Mouse (Mus musculus) frontal cortex, adult 2 months (tissue): ENCODE measurements around the gene A730071L15Rik. TPM values are rescaled to one million over a fixed set of nuclear protein-coding genes. Genes with fewer than 3 reads are reported as not detected.

ENCODE experiments used
- DNase-seq, 2 experiments: peaks; one replicate each; pipeline ENCODE4 v3.0.0; 2022; ENCODE audit warnings: low spot score in 1 of 2; ENCODE audit errors: extremely low spot score in 1 of 2
- polyA plus RNA-seq: library from polyadenylated mRNA; depleted of rRNA; stranded (reverse); fragments of >200 nt; gene quantifications from 2 replicates; pipeline ENCODE4 v1.2.3, GENCODE M21; 2012

A730071L15Rik gene
- polyA plus RNA-seq, 1 experiment: not detected

DNA sequence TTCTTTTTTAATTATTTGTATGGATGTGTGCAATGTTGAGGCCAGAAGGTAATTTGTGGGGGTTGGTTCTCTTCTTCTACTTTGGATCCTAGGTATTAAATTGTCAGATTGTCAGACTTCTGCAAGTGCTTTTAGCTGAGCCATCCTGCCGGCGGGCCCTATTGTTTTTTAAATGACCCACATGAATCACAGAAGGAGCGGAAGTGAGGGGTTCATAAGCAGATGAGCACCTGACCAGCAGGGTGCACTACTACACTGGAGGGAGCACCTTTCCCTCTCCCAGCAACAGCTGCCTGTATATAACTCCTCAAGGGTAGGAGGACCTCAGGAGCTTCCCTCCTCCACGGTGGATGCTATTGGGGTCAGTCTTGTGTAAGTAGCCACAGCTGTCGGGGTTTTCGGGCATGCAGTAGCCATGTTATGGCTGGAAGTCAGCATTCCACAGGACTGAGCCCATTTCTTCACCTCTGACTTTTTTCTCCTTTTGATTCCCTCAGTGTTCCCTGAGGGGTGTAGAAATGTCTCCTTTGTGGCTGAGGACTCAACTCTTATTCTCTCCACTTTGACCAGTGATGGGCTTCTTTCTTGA lies 18.9 kb upstream of the A730071L15Rik start:
- no peak for DNase-seq

DNA sequence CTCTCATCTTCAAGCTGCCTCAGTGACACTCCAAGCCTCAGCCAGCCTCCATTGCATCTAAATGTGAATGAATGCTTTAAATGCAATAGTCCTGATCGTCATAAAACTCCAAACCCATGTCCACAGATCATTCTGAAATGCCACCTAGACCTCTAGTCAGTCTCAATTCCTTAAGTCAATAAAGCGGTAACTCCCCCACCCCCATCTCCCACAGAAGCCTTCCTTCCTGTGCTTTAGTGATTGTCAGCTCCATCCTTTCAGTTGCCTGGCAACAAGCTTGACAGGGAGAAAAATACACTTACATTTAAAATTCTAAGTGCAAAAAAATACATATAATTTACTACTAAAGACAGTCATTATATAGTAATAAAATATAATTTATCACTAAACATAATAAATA lies 16.6 kb upstream of the A730071L15Rik start:
- no peak for DNase-seq

DNA sequence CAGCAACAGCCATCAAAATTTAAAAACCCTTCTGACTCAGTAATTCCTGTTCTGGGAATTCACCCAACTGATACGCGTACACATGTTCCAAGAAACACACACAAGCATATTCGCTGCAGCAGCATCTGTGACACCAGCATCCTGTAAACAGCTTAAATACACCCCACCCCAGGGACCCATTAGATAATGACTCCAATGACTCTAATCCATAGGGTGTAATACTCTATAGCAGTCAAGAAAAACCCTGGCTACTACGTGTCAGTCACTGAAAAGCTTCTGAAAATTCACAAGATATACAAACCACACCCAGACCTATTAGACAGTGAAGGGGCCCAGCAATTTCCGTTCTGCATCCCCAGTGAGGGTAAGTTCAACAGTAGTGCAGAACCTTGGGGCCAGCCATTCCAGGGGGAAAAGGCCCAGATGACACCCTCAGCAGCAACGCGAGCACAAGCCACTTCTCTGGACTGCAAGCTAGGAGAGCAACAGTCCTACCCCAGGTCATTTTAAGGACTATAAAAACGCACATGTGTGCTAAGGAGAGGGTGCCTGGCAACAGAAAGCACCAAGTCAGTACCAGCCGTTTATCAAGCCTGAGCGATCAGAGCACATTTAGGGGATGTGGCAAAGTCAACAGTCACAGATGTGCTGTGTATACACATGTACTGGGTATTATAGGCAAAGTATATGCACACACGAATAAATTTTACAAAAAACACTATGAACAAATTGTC lies 15.5 kb upstream of the A730071L15Rik start:
- no peak for DNase-seq

DNA sequence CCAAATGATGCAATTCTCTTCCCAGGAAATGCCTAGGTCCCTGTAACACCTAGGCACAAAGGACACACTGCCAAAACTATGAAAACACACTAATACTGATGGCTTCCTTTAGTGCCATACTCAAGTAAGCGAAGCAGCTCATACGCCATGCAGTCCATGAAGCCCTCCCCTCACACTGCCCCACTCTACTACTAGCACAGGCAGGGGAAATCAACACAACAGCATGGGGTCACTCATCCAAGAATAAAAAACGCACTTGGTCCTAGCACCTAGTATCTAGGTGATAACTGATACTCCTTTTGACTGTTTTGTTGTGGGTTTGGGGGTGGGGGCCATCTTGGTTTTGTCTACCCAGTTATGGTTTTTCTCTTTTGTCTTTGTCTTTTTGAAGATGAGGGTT lies 12.4 kb upstream of the A730071L15Rik start:
- no peak for DNase-seq

DNA sequence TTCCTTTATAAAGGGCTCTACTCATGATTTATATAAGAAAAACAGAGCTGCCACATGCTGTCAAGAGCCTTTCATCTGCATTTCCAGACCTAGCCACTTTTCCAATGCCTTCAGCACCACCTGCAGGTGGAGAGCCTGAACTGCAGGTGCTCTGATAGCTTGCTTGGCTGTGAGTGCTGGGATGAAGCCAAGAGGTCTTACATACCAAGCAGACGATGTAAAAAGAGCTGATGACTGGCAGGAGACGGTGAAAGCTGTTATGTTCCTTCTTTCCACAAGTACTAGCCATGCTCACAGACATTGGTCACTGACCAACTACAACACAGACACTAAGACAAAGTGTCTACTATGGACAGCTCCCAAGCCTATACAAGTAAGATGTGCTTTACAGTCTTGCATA lies 12.0 kb upstream of the A730071L15Rik start:
- DNase-seq: peak; percentile 92 to 99

DNA sequence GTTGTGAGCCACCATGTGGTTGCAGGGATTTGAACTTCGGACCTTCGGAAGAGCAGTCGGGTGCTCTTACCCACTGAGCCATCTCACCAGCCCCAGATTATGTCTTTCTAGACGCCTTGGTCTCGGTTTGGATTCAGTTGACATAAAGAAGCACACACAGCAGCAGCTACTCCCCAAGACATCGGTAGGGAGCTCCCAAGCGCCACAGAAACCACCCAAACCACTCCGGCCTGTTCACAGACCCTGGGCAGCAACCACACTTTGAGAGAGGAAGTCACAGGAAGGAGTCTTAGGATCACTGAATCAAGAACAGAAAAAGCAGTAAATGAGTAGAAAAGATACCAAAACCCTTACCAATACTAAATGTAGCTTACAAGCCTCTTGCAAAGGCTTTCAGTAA lies 3.0 kb upstream of the A730071L15Rik start:
- DNase-seq: no peak

DNA sequence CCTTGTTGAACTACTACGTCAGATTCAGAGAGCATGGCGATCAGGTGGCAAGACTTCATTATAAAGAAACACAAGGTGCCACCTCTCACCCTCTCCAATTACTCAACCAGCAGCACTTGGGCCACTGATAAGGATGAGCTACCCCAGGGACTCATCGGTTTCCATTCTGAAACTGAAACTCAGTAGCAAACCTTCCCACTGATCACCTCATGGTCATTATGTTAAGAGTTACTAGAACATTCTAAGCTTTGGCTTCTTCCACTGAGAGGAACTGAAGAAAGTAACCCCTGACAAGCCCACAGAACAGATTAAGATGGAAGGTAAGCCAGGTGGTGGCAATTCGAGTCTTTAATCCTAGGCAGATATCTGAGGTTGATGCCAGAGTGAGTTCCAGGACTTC lies 1.4 kb upstream of the A730071L15Rik start:
- no peak for DNase-seq

DNA sequence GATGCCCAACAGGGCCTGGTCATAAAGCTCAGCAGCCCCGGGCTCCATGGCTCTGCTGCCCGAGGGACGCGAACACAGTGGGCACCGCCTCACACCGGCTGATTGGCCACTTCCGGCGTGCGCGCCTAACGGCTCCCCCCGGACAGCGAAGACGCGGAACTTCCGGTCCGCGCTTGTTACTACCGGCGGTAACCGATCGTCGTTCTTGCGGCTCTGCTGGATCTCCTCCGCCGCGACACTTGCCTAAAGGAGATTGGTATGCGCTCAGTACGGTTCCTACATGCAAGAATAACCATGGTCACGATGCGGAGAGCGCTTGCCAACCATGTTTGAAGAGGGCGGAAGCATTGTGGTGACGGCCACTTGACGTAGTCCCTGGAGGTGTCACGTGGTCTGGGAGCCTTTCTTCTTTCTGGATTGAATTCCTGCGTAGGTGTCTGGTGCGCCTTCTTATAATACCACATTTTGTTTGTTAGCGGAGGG lies 299 bp downstream of the A730071L15Rik start, which contains the start of gene Nudcd3:
Gene Nudcd3 (minus strand): TSS at position 329 of the 483 bp plus-strand sequence.
- peak; percentile 88 to 93 for DNase-seq

DNA sequence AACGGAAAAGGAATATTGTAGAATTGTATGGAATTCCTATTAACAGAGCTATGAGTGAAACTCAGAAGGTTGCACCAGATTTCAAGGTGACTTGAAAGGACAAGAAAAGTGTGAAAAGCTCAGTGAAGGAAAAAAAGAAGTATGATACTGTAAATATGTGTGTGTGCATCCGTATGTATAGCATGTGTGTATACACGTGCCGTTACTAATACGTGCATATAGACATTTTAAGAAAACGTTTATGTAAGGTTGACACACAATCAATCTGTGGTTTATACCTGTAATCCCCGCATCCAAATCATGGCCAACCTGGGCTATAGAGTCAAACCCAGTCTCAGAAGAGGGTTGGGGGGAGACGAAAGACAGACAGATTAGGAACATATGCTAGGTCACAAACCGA lies 741 bp downstream of the A730071L15Rik start:
- DNase-seq: no peak

DNA sequence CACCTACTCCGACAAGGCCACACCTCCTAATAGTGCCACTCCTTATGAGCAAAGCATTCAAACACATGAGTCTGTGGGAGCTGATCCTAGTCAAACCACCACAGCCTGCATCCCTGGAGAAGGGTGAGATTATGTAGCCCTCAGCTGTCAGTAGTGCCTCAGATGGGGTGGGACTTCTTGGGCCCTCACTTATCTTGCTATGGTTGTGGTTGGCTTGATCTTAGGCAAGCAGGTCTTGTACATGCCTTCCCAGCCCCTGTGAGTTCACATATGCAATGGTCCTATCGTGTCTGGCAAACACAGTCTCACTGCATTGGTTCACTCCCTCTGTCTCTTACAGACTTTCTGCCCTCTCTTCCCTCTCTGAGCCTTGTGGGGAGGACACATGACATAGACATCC lies 7.3 kb downstream of the A730071L15Rik start:
- DNase-seq: no peak

DNA sequence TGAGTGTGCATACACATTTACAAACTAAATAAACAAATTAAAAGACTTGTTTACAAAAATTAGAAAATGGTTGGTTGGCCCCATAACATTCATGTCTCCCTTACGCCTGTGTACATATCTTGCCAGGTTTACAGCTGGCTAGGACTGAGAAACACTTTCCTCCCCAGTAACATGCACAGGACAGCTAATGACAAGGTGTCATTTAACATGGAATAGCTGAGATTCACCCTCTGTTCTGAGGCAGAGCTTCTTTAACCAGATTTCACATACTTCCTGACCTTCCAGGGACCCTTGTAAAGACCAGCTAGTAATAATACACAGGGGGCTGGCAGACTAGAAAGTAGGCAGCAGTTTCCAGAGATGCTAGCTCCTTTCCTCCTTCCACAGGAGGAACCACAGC lies 8.3 kb downstream of the A730071L15Rik start:
- DNase-seq: no peak

DNA sequence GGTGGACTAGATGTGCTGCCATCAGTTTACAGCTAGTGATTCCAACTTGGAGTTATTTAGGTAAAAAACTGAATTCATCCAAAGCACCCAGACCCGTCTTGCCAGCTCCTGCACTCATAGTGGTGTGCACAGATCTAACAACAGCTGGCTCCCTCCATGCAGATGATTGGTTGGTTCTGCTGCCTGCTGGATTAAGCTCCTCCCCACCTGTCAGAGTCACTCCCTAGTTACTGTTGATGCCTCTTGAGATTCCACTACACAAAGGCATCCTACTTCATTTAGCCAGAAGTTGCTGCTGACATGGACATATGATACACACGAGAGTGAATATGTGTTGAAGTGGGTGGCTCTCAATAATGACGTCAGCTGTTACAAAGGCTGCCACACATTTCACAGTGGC lies 17.0 kb downstream of the A730071L15Rik start:
- no peak for DNase-seq

DNA sequence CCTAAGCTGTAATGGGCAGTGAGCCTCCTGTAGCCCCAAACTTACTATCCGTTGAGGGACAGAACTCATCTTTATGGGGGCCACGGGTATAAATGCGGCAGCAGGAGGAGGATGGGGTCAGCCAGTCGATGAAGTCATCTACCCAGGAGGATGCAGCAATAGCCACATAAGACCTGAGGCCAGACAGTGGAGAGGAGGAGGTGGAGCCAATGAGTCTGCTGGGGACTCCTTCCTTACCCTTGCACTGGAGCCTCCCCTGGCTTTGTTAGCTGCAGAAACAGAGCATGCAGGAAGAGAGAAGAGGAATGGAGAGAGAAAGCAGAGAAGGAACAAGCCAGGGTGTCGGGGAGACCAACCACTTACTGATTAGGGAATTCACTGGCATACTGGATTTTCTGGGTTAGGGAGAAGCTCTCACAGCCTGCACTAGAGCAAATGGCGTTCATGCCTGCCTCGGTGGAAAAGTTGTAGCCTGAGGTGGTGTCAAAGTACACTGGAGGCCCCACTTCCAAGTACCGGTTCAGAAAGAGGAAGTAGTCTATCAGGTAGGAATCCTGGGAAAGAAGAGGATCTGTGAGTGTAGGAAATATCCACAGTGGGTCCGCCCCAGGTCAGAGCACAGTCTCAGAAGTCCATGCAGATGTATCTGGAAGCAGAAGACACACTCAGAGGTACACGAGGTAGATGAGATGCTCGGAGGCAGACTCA lies 18.5 kb downstream of the A730071L15Rik start:
- no peak for DNase-seq

DNA sequence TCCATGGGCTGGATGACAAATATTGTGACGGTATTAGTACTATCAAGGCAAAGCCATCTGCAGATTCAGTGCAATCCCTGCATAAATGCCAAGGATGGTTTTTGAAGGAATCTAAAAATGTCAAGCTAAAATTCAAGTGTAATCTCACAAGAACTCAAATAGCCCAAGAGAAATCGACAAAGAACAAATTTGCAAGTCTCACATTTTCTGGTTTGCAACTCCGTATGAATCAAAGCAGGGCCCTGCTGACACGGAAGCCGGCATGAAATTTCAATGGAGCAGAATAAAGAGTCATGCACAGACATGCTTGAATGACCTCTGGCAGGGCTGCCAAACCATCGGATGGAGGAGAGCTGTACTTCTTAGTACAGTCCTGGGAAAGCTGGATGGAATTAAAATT lies 20.1 kb downstream of the A730071L15Rik start:
- DNase-seq: peak in 1 of 2 experiments; percentile 42

DNA sequence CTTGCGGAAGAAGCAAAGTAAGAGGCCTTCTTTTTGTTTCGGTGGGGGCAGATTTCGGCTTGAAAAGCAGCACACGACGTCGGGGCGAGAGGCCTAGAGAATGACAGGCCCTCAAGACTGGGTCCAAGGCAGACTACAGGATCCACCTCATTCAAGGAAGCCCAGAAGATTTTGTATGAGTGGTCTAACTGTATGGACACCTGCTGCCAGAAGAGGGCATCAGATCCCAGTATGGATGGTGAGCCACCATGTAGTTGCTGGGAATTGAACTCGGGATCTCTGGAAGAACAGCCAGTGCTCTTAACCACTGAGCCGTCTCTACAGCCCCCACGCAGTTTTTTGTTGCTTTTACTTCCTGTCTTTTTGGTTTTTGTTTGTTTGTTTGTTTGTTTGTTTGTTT lies 22.4 kb downstream of the A730071L15Rik start:
- DNase-seq: no peak

DNA sequence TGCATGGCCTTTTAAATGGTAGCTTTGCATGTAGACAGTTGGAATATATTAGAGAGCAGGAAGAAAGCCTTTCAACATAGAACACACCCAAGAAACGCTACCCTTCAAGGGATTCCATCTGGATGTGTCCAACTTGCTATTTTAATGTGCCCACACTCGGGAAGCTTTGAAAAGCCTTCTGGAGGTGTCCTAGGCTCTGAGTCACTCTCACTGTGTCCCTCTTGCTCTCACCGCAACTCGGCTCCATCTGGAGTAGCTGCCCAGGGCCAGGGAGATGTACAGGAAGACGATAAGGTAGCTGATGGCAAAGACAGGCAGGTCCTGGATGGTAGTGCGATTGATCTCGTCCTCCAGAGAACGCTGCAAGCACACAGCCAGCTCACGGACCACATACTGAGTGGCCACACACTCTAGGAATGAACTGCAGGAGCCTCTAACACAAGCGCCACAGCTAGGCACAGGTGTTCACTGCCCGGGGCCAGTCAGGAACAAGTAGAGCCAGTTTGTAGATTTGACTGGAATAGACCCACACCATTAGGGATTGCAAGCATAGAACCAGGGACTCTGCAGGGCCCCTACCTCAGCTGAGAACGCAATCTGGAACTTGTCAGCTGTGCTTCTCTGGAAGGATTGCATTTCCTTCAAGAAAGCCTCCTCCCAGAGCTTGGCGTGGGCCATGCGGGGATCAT lies 24.9 kb downstream of the A730071L15Rik start:
- DNase-seq: peak; percentile 63 to 71

DNA sequence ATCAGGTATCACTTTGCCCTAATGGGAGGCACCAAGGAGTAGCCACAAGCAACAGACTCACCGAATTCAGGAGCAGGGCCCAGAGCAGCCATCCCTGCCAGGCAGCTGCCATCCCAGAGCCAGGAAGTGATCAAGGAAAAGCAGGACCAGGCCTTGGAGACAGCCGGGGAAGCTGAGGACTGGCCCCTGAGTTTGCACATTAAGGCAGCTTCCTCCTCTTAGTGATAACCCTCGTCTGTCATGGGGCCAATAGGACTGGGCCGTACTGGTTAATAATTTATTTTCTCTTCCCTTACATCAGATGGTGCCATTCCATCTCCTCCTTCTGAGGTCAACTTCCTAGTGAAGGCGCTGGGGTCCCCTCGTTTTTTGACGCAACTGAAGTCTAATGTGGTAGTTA lies 30.2 kb downstream of the A730071L15Rik start, which contains the start of gene Npc1l1:
Gene Npc1l1 (minus strand): TSS at position 132 of the 400 bp plus-strand sequence.
- no peak for DNase-seq

DNA sequence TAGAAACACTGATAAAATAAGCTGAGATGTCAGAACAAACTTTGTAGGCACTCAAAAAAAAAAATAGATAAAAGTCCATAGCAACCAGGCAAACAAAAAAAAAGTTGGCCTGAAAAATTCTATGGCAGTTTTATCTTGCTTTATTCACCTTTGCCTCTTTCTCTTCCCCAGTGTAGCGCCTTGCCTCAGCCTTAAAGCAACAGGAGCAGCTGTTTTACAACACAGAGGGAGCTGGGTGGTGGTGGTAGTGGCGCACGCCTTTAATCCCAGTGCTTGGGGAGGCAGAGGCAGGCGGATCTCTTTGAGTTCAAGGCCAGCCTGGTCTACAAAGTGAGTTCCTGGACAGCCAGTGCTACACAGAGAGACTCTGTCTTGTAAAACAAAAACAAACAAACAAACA lies 33.2 kb downstream of the A730071L15Rik start:
- DNase-seq: no peak

DNA sequence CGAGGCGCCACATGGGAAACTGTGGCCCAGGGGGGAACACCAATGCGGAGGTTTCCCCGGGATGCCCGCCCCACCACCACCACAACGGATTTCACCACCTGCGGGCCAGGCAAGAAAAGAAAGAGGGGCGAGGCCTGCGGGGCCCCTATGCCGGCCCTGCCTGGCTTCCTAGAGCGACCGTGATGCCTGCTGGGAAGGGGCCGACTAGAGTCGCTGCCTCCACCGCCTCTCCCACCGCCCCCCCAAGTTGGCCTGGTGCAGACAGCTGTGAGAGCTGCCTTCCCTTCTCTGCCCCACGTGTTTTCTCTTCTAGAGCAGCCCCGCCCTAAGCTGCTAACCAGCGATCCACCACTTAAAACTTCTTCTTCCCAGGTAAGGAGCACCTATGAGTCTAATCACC lies 44.9 kb downstream of the A730071L15Rik start:
- no peak for DNase-seq
